Mouse (Mus musculus): ENCODE results near the gene Ssr2.

DNA sequence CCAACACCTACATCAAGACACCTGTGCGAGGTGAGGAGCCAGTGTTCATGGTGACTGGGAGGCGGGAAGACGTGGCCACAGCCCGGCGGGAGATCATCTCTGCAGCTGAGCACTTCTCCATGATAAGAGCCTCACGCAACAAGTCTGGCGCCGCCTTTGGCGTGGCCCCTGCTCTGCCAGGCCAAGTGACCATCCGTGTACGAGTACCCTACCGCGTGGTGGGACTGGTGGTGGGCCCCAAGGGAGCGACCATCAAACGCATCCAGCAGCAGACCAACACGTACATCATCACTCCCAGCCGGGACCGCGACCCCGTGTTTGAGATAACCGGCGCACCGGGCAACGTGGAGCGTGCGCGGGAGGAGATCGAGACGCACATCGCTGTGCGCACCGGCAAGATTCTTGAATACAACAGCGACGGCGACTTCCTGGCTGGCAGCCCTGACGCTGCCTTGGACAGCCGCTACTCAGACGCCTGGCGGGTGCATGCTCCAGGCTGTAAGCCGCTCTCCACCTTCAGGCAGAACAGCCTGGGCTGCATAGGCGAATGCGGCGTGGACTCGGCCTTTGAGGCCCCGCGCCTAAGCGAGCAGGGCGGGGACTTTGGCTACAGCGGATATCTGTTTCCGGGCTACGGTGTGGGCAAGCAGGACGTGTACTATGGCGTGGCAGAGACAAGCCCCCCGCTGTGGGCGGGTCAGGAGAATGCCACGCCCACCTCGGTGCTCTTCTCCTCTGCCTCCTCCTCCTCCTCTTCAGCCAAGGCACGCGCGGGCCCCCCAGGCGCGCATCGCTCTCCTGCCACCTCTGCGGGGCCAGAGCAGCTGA, 39.4 kb upstream of the Ssr2 start:
- TF ChIP-seq GATA1 (IDR thresholded peaks at IDR 0.05; ENCODE audit: low read length) = no peak
- no peak for TF ChIP-seq TAL1 (IDR thresholded peaks at IDR 0.05; ENCODE audit: low read length)
